Mouse (Mus musculus): ENCODE data around the gene Smurf1. TPM values are rescaled to one million over a fixed set of nuclear protein-coding genes. Genes with fewer than 3 reads are reported as not detected.

Smurf1 gene
- polyA plus RNA-seq, 1 experiment from 2014 or later: 18.0 TPM

- Histone ChIP-seq H3K4me2 (ENCODE audit: low read length) (no peak overlapping the region), H3K27ac (replicated peaks in 1 of 2; ENCODE audit: control insufficient read depth in 1 of 2, insufficient read depth in 1 of 2, low read depth in 2 of 2, low read length in 2 of 2) (no peak overlapping the region), H3K36me3 (ENCODE audit: control insufficient read depth, insufficient read depth, low read length) (no peaks in the 10 kb centered on the region), H3K9ac (ENCODE audit: low read length) (no peak overlapping the region), H3K4me1 (ENCODE audit: control insufficient read depth in 2 of 2, insufficient read depth in 2 of 2, low read length in 2 of 2) (peaks cover 0 to 2% of the 10 kb centered on the region in 2 experiments; a peak in 1 of 4 replicates), H3K9me3 (ENCODE audit: control insufficient read depth, low read length) (no peaks in the 10 kb centered on the region), H3K4me3 (ENCODE audit: control insufficient read depth in 1 of 2, insufficient read depth in 1 of 2, low read depth in 1 of 2, low read length in 2 of 2) (no peak overlapping the region), H3K27me3 (ENCODE audit: control insufficient read depth, insufficient read depth, low read length) (no peaks in the 10 kb centered on the region)
- WGBS: 48% methylated on average over 5 of the region's 5 CpGs
- ATAC-seq (ENCODE audit: insufficient number of reproducible peaks, insufficient read depth, low FRiP score, low read depth): no peak
These were observed 24.8 kb upstream of the Smurf1 start for GRCm38 (mm10) chr5:144990481-144990880.

- Histone ChIP-seq H3K4me2 (ENCODE audit: low read length) (no peak overlapping the region), H3K27me3 (ENCODE audit: control insufficient read depth, insufficient read depth, low read length) (no peaks in the 10 kb centered on the region), H3K9me3 (ENCODE audit: control insufficient read depth, low read length) (no peaks in the 10 kb centered on the region), H3K27ac (replicated peaks in 1 of 2; ENCODE audit: control insufficient read depth in 1 of 2, insufficient read depth in 1 of 2, low read depth in 2 of 2, low read length in 2 of 2) (no peak overlapping the region), H3K4me1 (ENCODE audit: control insufficient read depth in 2 of 2, insufficient read depth in 2 of 2, low read length in 2 of 2) (peaks cover 0 to 2% of the 10 kb centered on the region in 2 experiments; a peak in 1 of 4 replicates), H3K36me3 (ENCODE audit: control insufficient read depth, insufficient read depth, low read length) (no peaks in the 10 kb centered on the region), H3K4me3 (ENCODE audit: control insufficient read depth in 1 of 2, insufficient read depth in 1 of 2, low read depth in 1 of 2, low read length in 2 of 2) (no peak overlapping the region), H3K9ac (ENCODE audit: low read length) (no peak overlapping the region)
- 80% methylated on average over 2 of the region's 2 CpGs for WGBS
- no peak for ATAC-seq (ENCODE audit: insufficient number of reproducible peaks, insufficient read depth, low FRiP score, low read depth)
These were observed 24.4 kb upstream of the Smurf1 start for GRCm38 (mm10) chr5:144990051-144990450.

GRCm38 (mm10) chr5:144989061-144989405, 23.4 kb upstream of the Smurf1 start:
- Histone ChIP-seq H3K9ac (ENCODE audit: low read length) (no peak overlapping the region), H3K36me3 (ENCODE audit: control insufficient read depth, insufficient read depth, low read length) (no peaks in the 10 kb centered on the region), H3K4me2 (ENCODE audit: low read length) (no peak overlapping the region), H3K9me3 (ENCODE audit: control insufficient read depth, low read length) (peaks cover 4% of the 10 kb centered on the region), H3K27ac (replicated peaks in 1 of 2; ENCODE audit: control insufficient read depth in 1 of 2, insufficient read depth in 1 of 2, low read depth in 2 of 2, low read length in 2 of 2) (no peak overlapping the region), H3K4me1 (ENCODE audit: control insufficient read depth in 2 of 2, insufficient read depth in 2 of 2, low read length in 2 of 2) (peaks cover 0 to 2% of the 10 kb centered on the region in 2 experiments; a peak in 1 of 4 replicates), H3K4me3 (ENCODE audit: control insufficient read depth in 1 of 2, insufficient read depth in 1 of 2, low read depth in 1 of 2, low read length in 2 of 2) (no peak overlapping the region), H3K27me3 (ENCODE audit: control insufficient read depth, insufficient read depth, low read length) (no peaks in the 10 kb centered on the region)
- WGBS: 81% methylated on average over 4 of the region's 4 CpGs
- no peak for ATAC-seq (ENCODE audit: insufficient number of reproducible peaks, insufficient read depth, low FRiP score, low read depth)

GRCm38 (mm10) chr5:144988340-144989060, 22.9 kb upstream of the Smurf1 start:
- peaks cover 0 to 2% of the 10 kb centered on the region in 2 experiments; a peak in 1 of 4 replicates for H3K4me1 ChIP-seq (ENCODE audit: control insufficient read depth in 2 of 2, insufficient read depth in 2 of 2, low read length in 2 of 2)

GRCm38 (mm10) chr5:144987561-144987960, 21.9 kb upstream of the Smurf1 start:
- 91% methylated on average over 13 of the region's 13 CpGs for WGBS
- peaks cover 0 to 2% of the 10 kb centered on the region in 2 experiments; a peak in 1 of 4 replicates for H3K4me1 ChIP-seq (ENCODE audit: control insufficient read depth in 2 of 2, insufficient read depth in 2 of 2, low read length in 2 of 2)
- H3K9me3 ChIP-seq (ENCODE audit: control insufficient read depth, low read length): peaks cover 7% of the 10 kb centered on the region
- H3K4me3 ChIP-seq (ENCODE audit: control insufficient read depth in 1 of 2, insufficient read depth in 1 of 2, low read depth in 1 of 2, low read length in 2 of 2): no peak overlapping the region
- H3K9ac ChIP-seq (ENCODE audit: low read length): no peak overlapping the region
- no peaks in the 10 kb centered on the region for H3K27me3 ChIP-seq (ENCODE audit: control insufficient read depth, insufficient read depth, low read length)
- no peak overlapping the region for H3K27ac ChIP-seq (replicated peaks in 1 of 2; ENCODE audit: control insufficient read depth in 1 of 2, insufficient read depth in 1 of 2, low read depth in 2 of 2, low read length in 2 of 2)
- H3K36me3 ChIP-seq (ENCODE audit: control insufficient read depth, insufficient read depth, low read length): no peaks in the 10 kb centered on the region
- ATAC-seq (ENCODE audit: insufficient number of reproducible peaks, insufficient read depth, low FRiP score, low read depth): no peak
- H3K4me2 ChIP-seq (ENCODE audit: low read length): no peak overlapping the region

More at GRCm38 (mm10) chr5:144988340-144989060, 22.9 kb upstream of the Smurf1 start:
- H3K27ac ChIP-seq (replicated peaks in 1 of 2; ENCODE audit: control insufficient read depth in 1 of 2, insufficient read depth in 1 of 2, low read depth in 2 of 2, low read length in 2 of 2): no peak overlapping the region
- H3K9ac ChIP-seq (ENCODE audit: low read length): no peak overlapping the region
- no peak overlapping the region for H3K4me2 ChIP-seq (ENCODE audit: low read length)
- no peak overlapping the region for H3K4me3 ChIP-seq (ENCODE audit: control insufficient read depth in 1 of 2, insufficient read depth in 1 of 2, low read depth in 1 of 2, low read length in 2 of 2)
- H3K9me3 ChIP-seq (ENCODE audit: control insufficient read depth, low read length): peaks cover 4% of the 10 kb centered on the region
- H3K36me3 ChIP-seq (ENCODE audit: control insufficient read depth, insufficient read depth, low read length): no peaks in the 10 kb centered on the region
- 40% methylated on average over 9 of the region's 9 CpGs for WGBS
- H3K27me3 ChIP-seq (ENCODE audit: control insufficient read depth, insufficient read depth, low read length): no peaks in the 10 kb centered on the region
- peak; percentile 40; the same call in 1 of the 2 replicates for ATAC-seq (ENCODE audit: insufficient number of reproducible peaks, insufficient read depth, low FRiP score, low read depth)

GRCm38 (mm10) chr5:144984839-144985238, 19.2 kb upstream of the Smurf1 start:
- 91% methylated on average over 5 of the region's 5 CpGs for WGBS
- H3K27ac ChIP-seq (replicated peaks in 1 of 2; ENCODE audit: control insufficient read depth in 1 of 2, insufficient read depth in 1 of 2, low read depth in 2 of 2, low read length in 2 of 2): no peak overlapping the region
- no peak for ATAC-seq (ENCODE audit: insufficient number of reproducible peaks, insufficient read depth, low FRiP score, low read depth)
- no peak overlapping the region for H3K4me3 ChIP-seq (ENCODE audit: control insufficient read depth in 1 of 2, insufficient read depth in 1 of 2, low read depth in 1 of 2, low read length in 2 of 2)
- no peaks in the 10 kb centered on the region for H3K36me3 ChIP-seq (ENCODE audit: control insufficient read depth, insufficient read depth, low read length)
- H3K27me3 ChIP-seq (ENCODE audit: control insufficient read depth, insufficient read depth, low read length): no peaks in the 10 kb centered on the region
- peaks cover 7% of the 10 kb centered on the region for H3K9me3 ChIP-seq (ENCODE audit: control insufficient read depth, low read length)
- H3K4me1 ChIP-seq (ENCODE audit: control insufficient read depth in 2 of 2, insufficient read depth in 2 of 2, low read length in 2 of 2): peaks cover 0 to 2% of the 10 kb centered on the region in 2 experiments; a peak in 1 of 4 replicates
- H3K4me2 ChIP-seq (ENCODE audit: low read length): no peak overlapping the region
- H3K9ac ChIP-seq (ENCODE audit: low read length): no peak overlapping the region

GRCm38 (mm10) chr5:144983227-144983626, 17.6 kb upstream of the Smurf1 start:
- Histone ChIP-seq H3K27ac (replicated peaks in 1 of 2; ENCODE audit: control insufficient read depth in 1 of 2, insufficient read depth in 1 of 2, low read depth in 2 of 2, low read length in 2 of 2) (no peak overlapping the region), H3K27me3 (ENCODE audit: control insufficient read depth, insufficient read depth, low read length) (no peaks in the 10 kb centered on the region), H3K4me1 (ENCODE audit: control insufficient read depth in 2 of 2, insufficient read depth in 2 of 2, low read length in 2 of 2) (peaks cover 5 to 6% of the 10 kb centered on the region in 2 experiments; a peak in 2 of 4 replicates), H3K9me3 (ENCODE audit: control insufficient read depth, low read length) (peaks cover 7% of the 10 kb centered on the region), H3K9ac (ENCODE audit: low read length) (no peak overlapping the region), H3K4me3 (ENCODE audit: control insufficient read depth in 1 of 2, insufficient read depth in 1 of 2, low read depth in 1 of 2, low read length in 2 of 2) (no peak overlapping the region), H3K4me2 (ENCODE audit: low read length) (no peak overlapping the region), H3K36me3 (ENCODE audit: control insufficient read depth, insufficient read depth, low read length) (no peaks in the 10 kb centered on the region)
- WGBS: 92% methylated on average over 3 of the region's 3 CpGs
- ATAC-seq (ENCODE audit: insufficient number of reproducible peaks, insufficient read depth, low FRiP score, low read depth): no peak

Measured in heart, embryonic 14.5 days (tissue).